Mouse (Mus musculus): Measurements from ENCODE around the gene Nfe2l2. TPM values are rescaled to one million over a fixed set of nuclear protein-coding genes. Genes with fewer than 3 reads are reported as not detected.

Nfe2l2 gene
- polyA plus RNA-seq (2015; fragmentation: Nextera tagmentation; extraction: Ambion mirVana): 40.7 and 45.2 TPM in 2 replicates

DNA sequence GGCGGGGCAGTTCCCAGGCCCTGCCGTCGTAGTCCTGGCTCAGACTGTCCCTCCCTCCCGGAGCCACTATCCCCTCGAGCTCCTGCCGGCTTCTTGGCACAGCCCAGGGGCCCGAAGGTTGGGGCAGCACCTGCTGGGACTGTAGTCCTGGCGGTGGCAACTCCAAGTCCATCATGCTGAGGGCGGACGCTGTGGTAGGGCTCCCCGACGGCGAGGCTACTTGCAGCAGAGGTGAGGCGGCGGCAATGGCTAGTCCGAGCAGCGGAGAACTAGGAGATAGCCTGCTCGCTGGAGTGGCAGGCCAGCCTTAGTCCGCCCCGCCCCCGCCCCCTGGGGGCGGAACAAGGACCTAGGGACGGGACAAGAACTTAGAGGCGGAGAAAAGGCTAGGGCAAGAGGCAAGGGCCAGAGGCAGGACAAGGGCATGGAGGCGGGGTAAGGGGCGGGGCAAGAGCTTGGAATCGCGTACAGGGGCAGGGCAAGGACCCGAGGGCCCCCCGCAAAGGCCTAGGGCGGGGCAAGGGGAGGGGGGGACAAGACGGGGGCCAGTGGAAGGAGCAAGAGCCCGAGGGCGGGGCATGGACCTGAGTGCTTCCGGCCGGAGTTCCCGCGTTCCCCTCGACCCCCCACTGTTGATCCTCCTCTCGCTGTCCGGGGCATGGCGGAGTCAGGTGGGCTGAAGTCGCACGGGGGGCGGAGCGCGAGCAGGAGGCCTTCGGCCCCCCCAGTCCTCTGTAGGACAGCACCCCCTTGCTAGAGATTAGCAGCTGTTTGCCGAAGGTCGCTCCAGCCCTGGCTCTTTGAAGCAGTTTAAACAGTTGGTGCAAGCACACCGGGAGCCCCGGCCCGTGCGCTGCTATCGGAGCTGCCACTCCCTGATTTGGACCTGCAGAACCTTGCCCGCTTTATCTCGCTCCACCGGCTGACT is at the start of gene Nfe2l2:
TSS of gene Nfe2l2 (minus strand) at position 408 of the 928 bp plus-strand sequence.
- ATAC-seq (ENCODE audit: insufficient number of reproducible peaks, low FRiP score, low TSS enrichment, low read depth): peak; percentile 92
- Histone ChIP-seq H3K9me3 (no peaks in the 10 kb centered on the region), H3K4me1 (peaks cover 26% of the 10 kb centered on the region), H3K9ac (peak within 1 kb of the TSS; percentile 78), H3K4me2 (peak within 1 kb of the TSS; percentile 84), H3K36me3 (no peaks in the 10 kb centered on the region), H3K27me3 (no peaks in the 10 kb centered on the region), H3K27ac (peak within 1 kb of the TSS; percentile 96), H3K4me3 (peak within 1 kb of the TSS; percentile 78)
- WGBS: under 1% methylated on average over 58 of the region's 58 CpGs

DNA sequence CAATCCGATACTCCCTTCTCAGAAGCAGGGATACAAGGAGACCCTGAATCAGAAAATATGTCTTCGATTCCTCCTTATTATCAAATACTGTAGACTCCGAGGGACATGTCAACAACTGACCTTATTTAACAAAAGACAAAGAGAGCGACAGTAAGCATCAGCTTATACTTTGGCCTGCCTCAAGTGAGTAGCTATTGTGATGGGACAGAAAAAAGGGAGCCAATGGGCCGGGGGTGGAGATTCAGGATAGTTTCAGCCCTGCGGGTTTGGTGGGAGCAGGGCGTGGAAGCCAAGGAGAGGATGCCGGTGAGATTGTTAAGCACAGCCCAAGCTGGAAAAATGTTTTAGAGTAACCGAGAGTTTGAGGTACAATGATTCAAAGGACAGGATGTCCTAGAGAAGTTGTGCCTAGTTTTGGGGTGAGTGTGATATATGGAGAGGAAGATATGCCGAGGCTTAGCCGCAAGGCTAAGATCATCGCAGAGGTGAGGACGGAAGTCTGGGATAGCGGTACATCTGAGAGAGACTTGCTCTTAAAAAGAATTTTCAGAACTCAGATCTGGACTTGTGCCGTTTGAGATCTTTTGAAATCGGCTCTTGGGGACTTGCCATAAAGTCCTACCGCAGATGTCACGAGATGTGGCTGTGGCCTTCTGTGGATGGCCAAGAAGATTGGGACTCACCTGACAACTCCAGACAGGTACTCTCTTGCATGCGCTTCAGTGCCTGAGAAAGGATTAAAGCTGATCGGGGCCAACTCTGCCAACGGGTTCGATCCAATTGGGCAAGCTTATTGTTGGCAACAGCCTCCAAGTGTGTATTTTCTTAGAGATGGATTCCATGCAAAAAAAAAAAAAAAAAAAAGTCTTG is 48.1 kb upstream of the Nfe2l2 start:
- no peak overlapping the region for H3K4me3 ChIP-seq
- WGBS: 91% methylated on average over 22 of the region's 22 CpGs
- H3K27me3 ChIP-seq: no peaks in the 10 kb centered on the region
- ATAC-seq (ENCODE audit: insufficient number of reproducible peaks, low FRiP score, low TSS enrichment, low read depth): no peak
- no peak overlapping the region for H3K9ac ChIP-seq
- H3K9me3 ChIP-seq: no peaks in the 10 kb centered on the region
- no peak overlapping the region for H3K4me2 ChIP-seq
- no peaks in the 10 kb centered on the region for H3K36me3 ChIP-seq
- peaks cover 10% of the 10 kb centered on the region for H3K4me1 ChIP-seq
- no peak overlapping the region for H3K27ac ChIP-seq

DNA sequence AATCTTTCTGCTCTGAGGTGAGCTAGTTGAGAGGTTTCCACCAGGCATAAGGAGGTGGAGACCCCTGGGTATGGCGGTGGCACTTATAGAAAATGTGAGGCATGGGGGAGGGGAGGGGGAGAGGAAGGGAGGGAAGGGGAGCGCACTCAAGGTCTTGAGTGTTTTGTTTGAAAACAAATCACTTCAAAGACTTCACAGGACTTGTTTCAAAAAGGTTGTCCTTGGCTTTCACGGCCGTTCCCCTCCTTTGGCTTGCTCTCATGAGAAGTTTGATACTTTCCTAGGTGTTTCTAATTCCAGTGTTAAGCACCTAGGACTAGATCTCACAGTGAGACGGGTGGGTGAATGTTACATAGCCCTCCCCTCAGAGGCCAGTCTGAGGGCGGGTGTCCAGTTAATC is 47.5 kb upstream of the Nfe2l2 start:
- Histone ChIP-seq H3K9me3 (no peaks in the 10 kb centered on the region), H3K36me3 (no peaks in the 10 kb centered on the region), H3K27me3 (no peaks in the 10 kb centered on the region), H3K27ac (no peak overlapping the region), H3K4me3 (no peak overlapping the region), H3K4me2 (no peak overlapping the region), H3K4me1 (peaks cover 4% of the 10 kb centered on the region; the same call in 1 of the 2 replicates), H3K9ac (no peak overlapping the region)
- 78% methylated on average over 6 of the region's 6 CpGs for WGBS
- no peak for ATAC-seq (ENCODE audit: insufficient number of reproducible peaks, low FRiP score, low TSS enrichment, low read depth)

DNA sequence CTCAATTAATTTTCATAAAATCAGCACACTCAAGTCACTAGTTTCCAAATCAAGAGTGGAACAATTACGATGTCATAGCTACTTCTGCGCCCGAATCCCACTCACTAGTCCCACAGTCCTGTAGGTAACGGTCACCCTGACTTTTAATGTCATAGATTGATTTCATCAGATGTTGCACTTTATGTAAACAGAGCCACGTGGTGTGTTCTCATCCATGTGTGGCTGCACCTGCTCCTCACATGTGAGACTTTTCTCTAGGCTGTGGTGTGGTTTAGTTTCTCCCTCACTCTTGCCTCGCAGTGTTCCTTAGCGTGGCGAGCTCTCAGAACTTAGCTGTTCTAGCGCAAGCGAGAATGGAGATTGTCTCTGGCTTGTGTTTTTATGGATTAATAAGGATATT is 46.4 kb upstream of the Nfe2l2 start:
- no peak overlapping the region for H3K4me2 ChIP-seq
- H3K27me3 ChIP-seq: no peaks in the 10 kb centered on the region
- no peak overlapping the region for H3K4me3 ChIP-seq
- no peak overlapping the region for H3K9ac ChIP-seq
- H3K27ac ChIP-seq: no peak overlapping the region
- H3K9me3 ChIP-seq: no peaks in the 10 kb centered on the region
- ATAC-seq (ENCODE audit: insufficient number of reproducible peaks, low FRiP score, low TSS enrichment, low read depth): no peak
- H3K4me1 ChIP-seq: no peaks in the 10 kb centered on the region
- no peaks in the 10 kb centered on the region for H3K36me3 ChIP-seq
- WGBS: 74% methylated on average over 10 of the region's 10 CpGs

DNA sequence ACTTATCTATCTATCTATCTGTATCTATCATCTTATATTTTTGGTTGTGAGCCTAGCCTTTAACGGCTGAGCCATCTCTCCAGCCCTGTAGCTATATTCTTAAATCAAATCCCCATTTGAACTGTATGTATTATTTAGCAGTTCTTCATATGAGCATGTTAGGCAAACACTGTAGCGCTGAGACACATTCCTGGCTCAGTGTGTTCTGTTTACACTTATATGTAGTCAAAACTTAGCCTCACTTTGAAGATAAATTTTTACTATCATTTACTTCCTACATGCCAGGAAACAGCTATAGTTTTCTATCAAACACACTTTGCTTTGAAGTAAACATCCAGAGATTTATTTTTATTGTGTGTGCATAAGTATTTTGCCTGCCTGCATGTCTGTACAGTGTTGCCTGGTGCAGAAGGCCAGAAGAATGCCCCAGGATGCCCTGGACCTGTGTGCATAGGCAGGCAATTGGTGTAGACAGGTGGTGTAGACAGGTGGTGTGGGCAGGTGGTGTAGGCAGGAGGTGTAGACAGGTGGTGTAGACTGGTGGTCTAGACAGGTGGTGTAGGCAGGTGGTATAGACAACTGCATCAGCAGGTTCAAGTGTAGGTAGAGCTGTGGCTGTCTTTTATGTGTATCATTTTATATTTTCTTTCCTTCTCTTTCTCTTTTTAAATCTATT is 45.7 kb upstream of the Nfe2l2 start:
- Histone ChIP-seq H3K27ac (no peak overlapping the region), H3K36me3 (no peaks in the 10 kb centered on the region), H3K9me3 (no peaks in the 10 kb centered on the region), H3K27me3 (no peaks in the 10 kb centered on the region), H3K9ac (no peak overlapping the region), H3K4me1 (no peaks in the 10 kb centered on the region), H3K4me3 (no peak overlapping the region), H3K4me2 (no peak overlapping the region)
- ATAC-seq (ENCODE audit: insufficient number of reproducible peaks, low FRiP score, low TSS enrichment, low read depth): no peak
- WGBS: 74% methylated on average over 2 of the region's 2 CpGs

DNA sequence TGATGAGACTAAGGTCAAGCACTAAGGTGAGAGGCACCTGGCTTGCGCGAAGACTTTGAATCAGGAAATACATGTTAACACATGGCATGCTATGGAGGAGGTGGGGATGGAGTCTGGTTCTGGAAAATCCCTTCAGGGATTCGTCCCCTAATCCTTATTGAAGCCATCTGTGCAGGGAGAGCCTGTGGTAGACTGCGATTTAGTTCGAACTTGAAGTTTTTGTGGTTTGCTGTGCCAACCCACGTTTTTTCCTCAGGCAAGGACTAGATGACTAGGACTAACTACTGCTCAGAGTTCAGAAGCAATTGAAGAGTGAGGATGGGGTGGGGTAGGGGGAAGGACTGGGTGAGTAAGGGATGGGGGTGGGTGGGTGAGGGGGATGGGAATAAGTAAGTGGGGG is 44.4 kb upstream of the Nfe2l2 start:
- H3K36me3 ChIP-seq: no peaks in the 10 kb centered on the region
- H3K9me3 ChIP-seq: no peaks in the 10 kb centered on the region
- 59% methylated on average over 6 of the region's 6 CpGs for WGBS

DNA sequence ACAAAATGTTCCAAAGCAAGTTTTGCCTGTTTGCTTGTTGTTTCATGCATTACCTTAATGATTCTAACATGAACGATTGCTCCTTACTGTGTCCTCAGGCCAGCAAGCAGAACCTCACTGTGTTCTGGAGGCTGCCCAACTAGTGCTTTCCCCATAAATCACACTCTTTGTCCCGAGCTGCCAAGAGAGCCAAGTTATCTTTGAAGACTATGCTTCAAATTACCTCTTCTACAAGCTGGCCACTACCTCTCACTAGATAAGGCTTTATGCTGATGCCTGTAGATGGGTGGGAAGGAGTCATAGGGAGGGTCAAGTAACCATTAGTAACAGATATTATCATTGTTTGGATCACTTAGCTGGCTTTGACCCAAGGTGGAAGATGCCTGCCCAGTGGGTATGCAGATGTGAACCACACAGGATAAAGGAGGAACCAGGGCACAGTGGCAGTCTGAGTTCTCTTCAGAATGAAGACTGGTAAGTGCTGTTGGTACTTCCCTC is 32.6 kb upstream of the Nfe2l2 start:
- no peak overlapping the region for H3K27ac ChIP-seq
- no peaks in the 10 kb centered on the region for H3K9me3 ChIP-seq
- H3K36me3 ChIP-seq: no peaks in the 10 kb centered on the region
- no peak overlapping the region for H3K4me2 ChIP-seq
- no peaks in the 10 kb centered on the region for H3K27me3 ChIP-seq
- 48% methylated on average over 2 of the region's 2 CpGs for WGBS
- H3K4me1 ChIP-seq: no peaks in the 10 kb centered on the region
- no peak overlapping the region for H3K9ac ChIP-seq
- no peak overlapping the region for H3K4me3 ChIP-seq
- ATAC-seq (ENCODE audit: insufficient number of reproducible peaks, low FRiP score, low TSS enrichment, low read depth): no peak

More for the DNA sequence above, 44.4 kb upstream of the Nfe2l2 start:
- H3K27me3 ChIP-seq: no peaks in the 10 kb centered on the region
- no peak for ATAC-seq (ENCODE audit: insufficient number of reproducible peaks, low FRiP score, low TSS enrichment, low read depth)
- H3K9ac ChIP-seq: no peak overlapping the region
- H3K4me1 ChIP-seq: no peaks in the 10 kb centered on the region
- no peak overlapping the region for H3K4me2 ChIP-seq
- H3K27ac ChIP-seq: no peak overlapping the region
- no peak overlapping the region for H3K4me3 ChIP-seq

DNA sequence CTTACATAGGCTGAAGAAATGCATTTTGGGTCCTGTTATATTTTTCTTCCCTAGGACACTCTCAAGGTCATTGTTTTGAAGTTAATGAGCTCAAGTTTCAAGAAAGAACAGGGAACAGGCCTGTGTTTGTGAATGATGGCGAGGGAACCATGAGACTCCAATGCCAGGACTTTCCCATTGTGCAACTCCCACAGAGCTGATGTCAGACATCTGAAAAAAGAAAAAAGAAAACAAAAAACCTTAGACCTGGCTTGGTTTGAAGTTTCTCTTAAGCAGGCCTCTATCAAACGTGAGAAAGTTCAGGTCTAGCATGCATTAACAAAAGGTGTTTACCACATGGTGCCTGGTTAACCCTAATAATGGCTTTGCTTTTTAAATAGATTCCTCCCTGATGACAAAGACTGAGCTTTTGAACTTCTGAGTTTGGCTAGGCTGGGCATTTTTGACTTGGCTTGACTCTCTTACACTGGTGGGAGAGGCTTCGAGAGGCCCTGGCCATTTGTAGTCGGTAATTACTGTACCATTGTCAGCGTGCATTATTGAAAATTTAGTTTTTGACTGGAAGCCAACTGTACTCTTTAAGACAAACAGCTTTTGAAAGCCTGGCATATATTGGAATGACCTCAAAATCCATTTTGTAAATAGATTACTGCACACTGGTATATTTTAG is 29.9 kb upstream of the Nfe2l2 start:
- H3K4me1 ChIP-seq: no peaks in the 10 kb centered on the region
- no peaks in the 10 kb centered on the region for H3K27me3 ChIP-seq
- no peak for ATAC-seq (ENCODE audit: insufficient number of reproducible peaks, low FRiP score, low TSS enrichment, low read depth)
- WGBS: 75% methylated on average over 5 of the region's 5 CpGs
- no peak overlapping the region for H3K4me2 ChIP-seq
- no peak overlapping the region for H3K4me3 ChIP-seq
- H3K27ac ChIP-seq: no peak overlapping the region
- no peak overlapping the region for H3K9ac ChIP-seq
- no peaks in the 10 kb centered on the region for H3K9me3 ChIP-seq
- H3K36me3 ChIP-seq: no peaks in the 10 kb centered on the region

DNA sequence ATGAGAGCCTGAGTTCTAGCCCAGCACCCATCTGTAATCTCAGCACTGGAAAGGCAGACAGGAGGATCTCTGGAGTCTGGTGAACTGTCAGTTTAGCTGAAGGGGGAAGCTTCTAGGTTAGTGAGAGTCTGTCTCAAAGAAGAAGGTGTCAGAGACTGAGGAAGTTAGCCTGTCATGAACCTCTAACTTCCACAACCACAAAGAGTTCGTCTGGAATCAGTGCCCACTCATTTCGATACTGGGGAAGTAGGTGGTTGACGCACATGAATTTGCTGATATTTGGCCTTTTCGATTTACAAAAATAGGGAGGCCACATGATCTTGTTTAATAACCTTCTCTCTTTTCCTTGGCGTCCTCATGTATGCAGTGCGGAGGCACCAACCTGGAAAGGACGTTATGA is 28.7 kb upstream of the Nfe2l2 start:
- 88% methylated on average over 7 of the region's 7 CpGs for WGBS
- H3K9ac ChIP-seq: no peak overlapping the region

DNA sequence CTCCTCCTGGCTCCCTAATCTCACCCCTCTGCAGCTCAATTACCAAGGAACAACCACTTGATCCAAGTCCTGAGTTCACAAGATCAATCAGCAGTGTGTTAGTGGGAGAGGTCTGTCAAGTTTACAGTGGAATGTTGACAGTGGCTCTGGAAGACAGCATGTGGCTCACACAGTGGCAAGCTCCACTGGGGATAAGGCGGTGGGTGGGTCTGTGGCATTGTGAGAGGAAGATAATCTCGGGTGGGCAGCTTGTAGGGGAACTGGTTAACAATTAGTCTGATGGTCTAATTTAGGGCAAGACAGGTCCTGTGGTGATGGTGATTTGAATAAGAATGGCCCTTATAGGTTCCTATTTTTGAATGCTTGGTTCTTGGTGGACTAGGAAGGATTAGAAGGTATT is 27.5 kb upstream of the Nfe2l2 start:
- Histone ChIP-seq H3K4me3 (no peak overlapping the region), H3K36me3 (no peaks in the 10 kb centered on the region), H3K4me1 (no peaks in the 10 kb centered on the region), H3K4me2 (no peak overlapping the region), H3K27me3 (no peaks in the 10 kb centered on the region), H3K9me3 (no peaks in the 10 kb centered on the region), H3K27ac (no peak overlapping the region), H3K9ac (no peak overlapping the region)
- 62% methylated on average over 2 of the region's 2 CpGs for WGBS
- ATAC-seq (ENCODE audit: insufficient number of reproducible peaks, low FRiP score, low TSS enrichment, low read depth): no peak

More for the DNA sequence above, 28.7 kb upstream of the Nfe2l2 start:
- Histone ChIP-seq H3K9me3 (no peaks in the 10 kb centered on the region), H3K4me2 (no peak overlapping the region), H3K27ac (no peak overlapping the region), H3K4me3 (no peak overlapping the region), H3K36me3 (no peaks in the 10 kb centered on the region), H3K27me3 (no peaks in the 10 kb centered on the region), H3K4me1 (no peaks in the 10 kb centered on the region)
- ATAC-seq (ENCODE audit: insufficient number of reproducible peaks, low FRiP score, low TSS enrichment, low read depth): no peak

DNA sequence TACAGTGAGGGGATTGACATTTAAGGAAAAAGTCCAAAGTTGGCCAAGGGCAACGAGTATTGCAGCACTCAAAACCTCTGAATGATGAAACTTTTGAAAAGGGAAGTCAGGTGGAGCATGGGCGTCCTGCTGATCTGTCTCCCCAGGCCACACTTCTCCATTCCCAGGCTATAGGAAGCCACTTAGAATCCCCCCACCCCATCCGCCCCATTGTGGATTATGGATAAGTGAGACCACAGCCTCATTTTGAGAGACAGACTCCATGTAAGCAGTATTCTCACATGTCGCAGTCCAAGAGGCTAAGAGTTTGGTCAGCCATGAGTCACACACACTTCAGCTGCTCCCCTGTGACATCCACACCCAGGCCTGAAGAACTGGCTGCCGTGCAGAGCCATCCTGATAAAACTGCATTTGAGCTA is 26.8 kb upstream of the Nfe2l2 start:
- no peak overlapping the region for H3K4me3 ChIP-seq
- H3K4me2 ChIP-seq: no peak overlapping the region
- H3K9ac ChIP-seq: no peak overlapping the region
- no peaks in the 10 kb centered on the region for H3K9me3 ChIP-seq
- no peaks in the 10 kb centered on the region for H3K36me3 ChIP-seq
- no peak overlapping the region for H3K27ac ChIP-seq
- no peak for ATAC-seq (ENCODE audit: insufficient number of reproducible peaks, low FRiP score, low TSS enrichment, low read depth)
- H3K27me3 ChIP-seq: no peaks in the 10 kb centered on the region
- H3K4me1 ChIP-seq: no peaks in the 10 kb centered on the region
- WGBS: 74% methylated on average over 5 of the region's 5 CpGs

All from limb, embryonic 15.5 days (tissue).